Mouse (Mus musculus) myocyte (in vitro differentiated cells): ENCODE measurements around the gene Hikeshi.

ENCODE experiments used
- E2F4 ChIP-seq: IDR thresholded peaks from one replicate; pipeline ENCODE4 v1.6.1; 2011; ENCODE audit warnings: mild to moderate bottlenecking, control low read depth, moderate library complexity; ENCODE audit not compliant: insufficient read depth
- MAX ChIP-seq: IDR thresholded peaks from one replicate; pipeline ENCODE4 v1.6.1; 2011; ENCODE audit warnings: low read depth, mild to moderate bottlenecking, control low read depth
- POLR2A ChIP-seq: IDR thresholded peaks from one replicate; pipeline ENCODE4 v1.6.1; 2011; ENCODE audit warnings: low read depth, mild to moderate bottlenecking, control low read depth, moderate library complexity; ENCODE audit not compliant: insufficient read length
- POLR2AphosphoS2 ChIP-seq: IDR thresholded peaks from one replicate; pipeline ENCODE4 v1.6.1; 2011; ENCODE audit warnings: low read depth, control low read depth; ENCODE audit not compliant: insufficient read length
- REST ChIP-seq: IDR thresholded peaks from one replicate; pipeline ENCODE4 v1.6.1; 2011; ENCODE audit warnings: mild to moderate bottlenecking, control low read depth, moderate library complexity; ENCODE audit not compliant: insufficient read depth, insufficient read length
- TCF12 ChIP-seq: IDR thresholded peaks from one replicate; pipeline ENCODE4 v1.6.1; 2011; ENCODE audit warnings: mild to moderate bottlenecking, control low read depth; ENCODE audit not compliant: poor library complexity, insufficient read depth, severe bottlenecking
- USF1 ChIP-seq: IDR thresholded peaks from one replicate; pipeline ENCODE4 v1.6.1; 2011; ENCODE audit warnings: low read depth, mild to moderate bottlenecking, control low read depth, moderate library complexity

- TF ChIP-seq POLR2A (no peak), REST (no peak), TCF12 (no peak), MAX (no peak), E2F4 (no peak), POLR2AphosphoS2 (no peak), USF1 (no peak)
These were observed 39.1 kb upstream of the Hikeshi start for GRCm38 (mm10) chr7:89980133-89980484.
